Mouse (Mus musculus): ENCODE measurements at regions not wholly inside any gene's neighbourhood (a gene's known extent, or its start where the extent isn't known, plus 50 kb on each side); places are given as distances from the start of the nearest gene placed in this dataset.

DNA sequence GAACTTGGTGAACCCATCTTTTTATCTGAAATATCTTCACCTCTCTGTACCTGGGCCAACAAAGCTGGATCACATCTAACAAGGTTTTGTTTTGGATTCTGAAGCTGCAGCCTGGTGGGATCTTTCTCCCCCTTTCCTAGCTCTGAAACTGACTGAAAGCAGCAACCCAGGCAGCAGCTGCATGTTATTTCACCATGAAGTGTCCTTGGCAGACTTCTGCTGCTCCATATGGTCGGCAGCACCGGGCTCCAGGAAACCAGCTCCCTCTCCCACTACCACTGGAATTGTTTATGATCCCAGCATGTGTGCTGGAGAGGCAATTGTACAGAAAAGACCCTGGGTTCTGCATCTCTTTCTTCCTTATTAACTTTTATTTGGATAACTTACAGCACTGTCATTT is 145.0 kb downstream of the Spata18 start:
- no peak for DNase-seq
- 54% methylated on average over 2 of the region's 2 CpGs for WGBS
- Histone ChIP-seq H3K27ac (ENCODE audit: insufficient read depth, low read depth, low read length) (no peak overlapping the region), H3K27me3 (replicated peaks; ENCODE audit: control insufficient read depth, insufficient read depth, low read length) (no peaks in the 10 kb centered on the region), H3K4me3 (ENCODE audit: insufficient read depth, low read depth, low read length) (no peak overlapping the region), H3K36me3 (ENCODE audit: control insufficient read depth, insufficient read depth, low read length) (no peaks in the 10 kb centered on the region), H3K4me1 (ENCODE audit: control insufficient read depth, insufficient read depth, low read length) (no peaks in the 10 kb centered on the region)
- no peak for TF ChIP-seq CTCF (conservative IDR thresholded peaks at IDR 0.05; ENCODE audit: insufficient read depth, insufficient read length, low read depth, low read length)
- TF ChIP-seq POLR2A (IDR thresholded peaks at IDR 0.05; ENCODE audit: low read depth, low read length), result no peak

DNA sequence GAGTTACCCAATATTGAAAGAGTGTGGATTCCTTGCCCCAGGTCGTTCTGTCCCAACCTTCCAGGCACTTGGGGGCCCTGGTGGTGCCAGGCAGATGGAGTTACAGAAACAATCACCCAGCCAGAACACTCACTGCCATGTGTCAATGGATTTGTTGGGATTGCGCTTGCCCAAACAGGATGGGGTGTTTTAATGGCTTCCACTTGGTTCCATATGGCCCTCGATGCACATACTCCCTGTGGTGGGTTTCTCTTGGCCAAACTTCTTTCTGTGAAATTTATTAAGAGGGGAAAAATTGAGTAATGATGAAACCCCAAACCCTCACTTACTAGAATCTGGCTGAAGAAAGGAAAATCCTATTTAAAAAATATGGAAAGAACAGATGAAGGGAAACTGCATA is 146.8 kb downstream of the Spata18 start:
- TF ChIP-seq CTCF (conservative IDR thresholded peaks at IDR 0.05; ENCODE audit: insufficient read depth, insufficient read length, low read depth, low read length), result no peak
- no peak for TF ChIP-seq POLR2A (IDR thresholded peaks at IDR 0.05; ENCODE audit: low read depth, low read length)
- H3K4me3 ChIP-seq (ENCODE audit: insufficient read depth, low read depth, low read length), result no peak overlapping the region
- no peaks in the 10 kb centered on the region for H3K27me3 ChIP-seq (replicated peaks; ENCODE audit: control insufficient read depth, insufficient read depth, low read length)
- no peaks in the 10 kb centered on the region for H3K36me3 ChIP-seq (ENCODE audit: control insufficient read depth, insufficient read depth, low read length)
- no peak overlapping the region for H3K27ac ChIP-seq (ENCODE audit: insufficient read depth, low read depth, low read length)
- WGBS, result 71% methylated on average over 3 of the region's 3 CpGs
- H3K4me1 ChIP-seq (ENCODE audit: control insufficient read depth, insufficient read depth, low read length), result no peaks in the 10 kb centered on the region
- DNase-seq, result no peak

DNA sequence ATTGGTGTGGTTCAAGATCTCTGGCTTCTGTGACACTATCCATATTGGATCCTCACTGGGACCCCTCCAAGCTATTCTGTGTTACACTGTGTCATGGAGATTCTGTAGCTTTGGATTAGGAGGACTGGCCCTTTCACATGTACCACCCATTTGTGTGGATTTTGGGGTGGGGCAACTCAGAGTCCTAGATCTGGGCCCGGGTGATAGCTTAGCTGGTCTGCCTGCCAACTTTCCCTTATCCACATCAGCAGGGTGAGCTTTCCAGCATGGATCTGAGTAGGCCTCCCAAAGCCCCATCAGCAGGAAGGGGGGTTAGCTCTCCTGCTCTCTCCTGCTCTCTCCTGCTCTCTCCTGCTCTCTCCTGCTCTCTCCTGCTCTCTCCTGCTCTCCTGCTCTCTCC is 152.3 kb downstream of the Spata18 start:
- Histone ChIP-seq H3K27me3 (replicated peaks; ENCODE audit: control insufficient read depth, insufficient read depth, low read length) (no peaks in the 10 kb centered on the region), H3K36me3 (ENCODE audit: control insufficient read depth, insufficient read depth, low read length) (no peaks in the 10 kb centered on the region), H3K4me3 (ENCODE audit: insufficient read depth, low read depth, low read length) (no peak overlapping the region), H3K4me1 (ENCODE audit: control insufficient read depth, insufficient read depth, low read length) (no peaks in the 10 kb centered on the region), H3K27ac (ENCODE audit: insufficient read depth, low read depth, low read length) (no peak overlapping the region)
- 82% methylated on average over 1 of the region's 1 CpGs for WGBS
- DNase-seq, result no peak
- TF ChIP-seq CTCF (conservative IDR thresholded peaks at IDR 0.05; ENCODE audit: insufficient read depth, insufficient read length, low read depth, low read length) (no peak), POLR2A (IDR thresholded peaks at IDR 0.05; ENCODE audit: low read depth, low read length) (no peak)

DNA sequence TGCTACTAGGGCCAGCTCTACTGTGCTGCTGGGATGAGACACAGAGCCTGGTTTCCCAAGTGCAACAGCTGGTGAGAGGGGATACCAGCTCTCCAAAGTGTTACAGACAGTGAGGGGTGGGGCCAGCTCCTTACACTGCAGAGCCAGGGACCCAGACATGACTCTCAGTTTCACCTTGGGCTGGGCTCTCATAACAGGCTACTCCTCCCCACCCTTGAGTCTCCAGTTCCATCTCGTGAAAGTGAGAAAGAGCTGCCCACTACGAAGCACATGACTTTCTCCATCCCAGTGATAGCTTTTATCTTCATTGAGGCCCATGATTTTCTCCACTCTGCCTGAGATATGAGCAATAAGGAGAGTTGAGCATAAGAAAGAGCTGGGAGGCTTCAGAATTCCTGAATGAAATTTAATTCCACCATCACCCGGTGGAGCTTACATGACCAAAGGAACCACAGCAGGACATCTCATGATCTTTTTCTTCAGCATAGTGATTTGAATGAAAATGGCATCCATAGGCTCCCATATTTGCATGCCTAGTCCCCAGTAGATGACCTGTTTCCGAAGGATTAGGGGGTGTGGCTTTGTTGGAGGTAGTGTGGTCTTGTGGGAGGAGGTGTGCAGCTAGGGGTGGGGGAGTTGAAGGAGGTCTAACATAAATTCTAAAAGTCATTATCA is 153.5 kb downstream of the Spata18 start:
- TF ChIP-seq CTCF (conservative IDR thresholded peaks at IDR 0.05; ENCODE audit: insufficient read depth, insufficient read length, low read depth, low read length) (no peak), POLR2A (IDR thresholded peaks at IDR 0.05; ENCODE audit: low read depth, low read length) (no peak)
- Histone ChIP-seq H3K36me3 (ENCODE audit: control insufficient read depth, insufficient read depth, low read length) (no peaks in the 10 kb centered on the region), H3K4me3 (ENCODE audit: insufficient read depth, low read depth, low read length) (no peak overlapping the region), H3K4me1 (ENCODE audit: control insufficient read depth, insufficient read depth, low read length) (no peaks in the 10 kb centered on the region), H3K27me3 (replicated peaks; ENCODE audit: control insufficient read depth, insufficient read depth, low read length) (no peaks in the 10 kb centered on the region; the same call in 1 of the 2 replicates), H3K27ac (ENCODE audit: insufficient read depth, low read depth, low read length) (no peak overlapping the region)
- no peak for DNase-seq
- 65% methylated on average over 4 of the region's 4 CpGs for WGBS

DNA sequence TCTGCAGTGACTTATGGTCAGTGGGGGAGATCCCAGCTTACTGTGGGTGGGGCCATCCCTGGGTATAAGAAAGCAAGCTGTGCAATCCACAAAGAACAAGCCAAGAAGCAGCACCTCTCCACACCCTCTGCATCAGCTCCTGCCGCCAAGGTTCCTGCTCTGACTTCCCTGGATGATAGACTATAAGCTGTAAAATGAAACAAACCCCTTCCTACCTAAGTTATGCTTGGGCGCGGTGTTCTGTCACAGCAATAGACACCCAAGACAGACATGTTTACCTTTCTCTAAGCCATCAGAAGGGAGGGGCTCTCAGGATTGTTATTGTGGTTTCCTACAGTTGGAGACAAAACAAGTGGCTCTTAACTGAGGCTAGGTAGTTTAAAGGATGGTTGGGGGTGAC is 159.5 kb downstream of the Spata18 start:
- Histone ChIP-seq H3K27me3 (replicated peaks; ENCODE audit: control insufficient read depth, insufficient read depth, low read length) (no peaks in the 10 kb centered on the region; the same call in 1 of the 2 replicates), H3K36me3 (ENCODE audit: control insufficient read depth, insufficient read depth, low read length) (no peaks in the 10 kb centered on the region), H3K4me3 (ENCODE audit: insufficient read depth, low read depth, low read length) (no peak overlapping the region), H3K4me1 (ENCODE audit: control insufficient read depth, insufficient read depth, low read length) (no peaks in the 10 kb centered on the region), H3K27ac (ENCODE audit: insufficient read depth, low read depth, low read length) (no peak overlapping the region)
- 30% methylated on average over 3 of the region's 3 CpGs for WGBS
- no peak for DNase-seq
- TF ChIP-seq CTCF (conservative IDR thresholded peaks at IDR 0.05; ENCODE audit: insufficient read depth, insufficient read length, low read depth, low read length), result no peak
- TF ChIP-seq POLR2A (IDR thresholded peaks at IDR 0.05; ENCODE audit: low read depth, low read length), result no peak

DNA sequence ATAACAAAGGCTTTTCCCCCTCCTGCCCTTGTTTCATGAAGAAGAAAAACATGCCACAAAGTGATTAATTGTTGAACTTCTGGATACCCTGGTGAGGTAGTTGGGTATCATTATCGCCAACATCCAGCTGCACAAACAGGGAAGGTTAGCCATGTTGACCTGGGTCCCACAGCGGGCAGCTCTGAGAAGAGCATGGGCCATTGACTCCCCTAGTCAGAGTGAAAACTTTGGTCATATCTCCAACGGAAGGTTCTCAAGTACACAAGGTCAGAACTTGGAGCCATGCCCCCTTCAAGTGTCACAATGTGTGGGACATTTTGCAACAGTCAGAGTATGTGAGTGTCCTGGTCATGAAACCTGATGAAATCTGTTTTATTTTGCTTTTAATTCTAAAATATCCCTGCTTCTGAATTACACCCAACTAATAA is 159.9 kb downstream of the Spata18 start:
- Histone ChIP-seq H3K4me1 (ENCODE audit: control insufficient read depth, insufficient read depth, low read length) (no peaks in the 10 kb centered on the region), H3K36me3 (ENCODE audit: control insufficient read depth, insufficient read depth, low read length) (no peaks in the 10 kb centered on the region), H3K4me3 (ENCODE audit: insufficient read depth, low read depth, low read length) (no peak overlapping the region), H3K27ac (ENCODE audit: insufficient read depth, low read depth, low read length) (no peak overlapping the region), H3K27me3 (replicated peaks; ENCODE audit: control insufficient read depth, insufficient read depth, low read length) (no peaks in the 10 kb centered on the region; the same call in 1 of the 2 replicates)
- DNase-seq, result no peak
- WGBS, result 45% methylated on average over 3 of the region's 3 CpGs
- no peak for TF ChIP-seq CTCF (conservative IDR thresholded peaks at IDR 0.05; ENCODE audit: insufficient read depth, insufficient read length, low read depth, low read length)
- no peak for TF ChIP-seq POLR2A (IDR thresholded peaks at IDR 0.05; ENCODE audit: low read depth, low read length)

DNA sequence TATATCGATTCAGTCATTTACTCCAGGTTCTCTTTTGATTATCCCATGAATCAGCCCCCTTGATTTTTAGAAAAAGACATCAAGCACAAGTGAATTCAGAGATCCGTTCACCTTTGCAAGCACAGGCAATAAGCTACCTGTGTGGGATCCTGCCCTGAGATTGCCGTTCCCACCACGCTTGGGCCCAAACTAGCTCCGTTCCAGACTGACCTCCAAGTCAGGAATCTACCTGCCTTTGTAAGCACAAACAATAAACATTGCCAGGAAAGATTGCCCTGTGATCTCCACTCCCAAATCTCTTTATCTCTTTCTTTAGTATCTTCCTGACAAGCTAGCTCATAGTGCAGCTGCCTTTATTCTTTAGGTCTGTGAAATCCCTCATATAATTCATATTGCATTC is 164.6 kb downstream of the Spata18 start:
- WGBS, result 96% methylated on average over 5 of the region's 5 CpGs
- H3K27me3 ChIP-seq (replicated peaks; ENCODE audit: control insufficient read depth, insufficient read depth, low read length), result no peaks in the 10 kb centered on the region
- H3K27ac ChIP-seq (ENCODE audit: insufficient read depth, low read depth, low read length), result no peak overlapping the region
- H3K4me3 ChIP-seq (ENCODE audit: insufficient read depth, low read depth, low read length), result no peak overlapping the region
- DNase-seq, result no peak
- H3K36me3 ChIP-seq (ENCODE audit: control insufficient read depth, insufficient read depth, low read length), result no peaks in the 10 kb centered on the region
- TF ChIP-seq CTCF (conservative IDR thresholded peaks at IDR 0.05; ENCODE audit: insufficient read depth, insufficient read length, low read depth, low read length) (no peak), POLR2A (IDR thresholded peaks at IDR 0.05; ENCODE audit: low read depth, low read length) (no peak)
- H3K4me1 ChIP-seq (ENCODE audit: control insufficient read depth, insufficient read depth, low read length), result no peaks in the 10 kb centered on the region
